Mouse (Mus musculus): ENCODE measurements at regions not wholly inside any gene's neighbourhood (a gene's known extent, or its start where the extent isn't known, plus 50 kb on each side); places are given as distances from the start of the nearest gene placed in this dataset.

- DNase-seq (ENCODE audit: low spot score in 2 of 2), result no peak
Observed at GRCm38 (mm10) chrX:61652377-61652776, 56.9 kb upstream of the Ldoc1 start.

- peak in 1 of 2 experiments; percentile 4 for DNase-seq (ENCODE audit: low spot score in 2 of 2)
Observed at GRCm38 (mm10) chrX:61653077-61653476, 56.2 kb upstream of the Ldoc1 start.

Data from urinary bladder, postnatal 36 days (tissue).